Mouse (Mus musculus): ENCODE measurements around the gene Spsb1.

GRCm38 (mm10) chr4:149999510-149999900 is 44.7 kb upstream of the Spsb1 start:
- TF ChIP-seq CTCF (IDR thresholded peaks at IDR 0.05; ENCODE audit: low read depth) (no peak), EP300 (IDR thresholded peaks at IDR 0.05; ENCODE audit: low read depth) (no peak)

Measured in liver, embryonic 14.5 days (tissue).